Mouse (Mus musculus): ENCODE measurements at regions not wholly inside any gene's neighbourhood (a gene's known extent, or its start where the extent isn't known, plus 50 kb on each side); places are given as distances from the start of the nearest gene placed in this dataset.

DNA sequence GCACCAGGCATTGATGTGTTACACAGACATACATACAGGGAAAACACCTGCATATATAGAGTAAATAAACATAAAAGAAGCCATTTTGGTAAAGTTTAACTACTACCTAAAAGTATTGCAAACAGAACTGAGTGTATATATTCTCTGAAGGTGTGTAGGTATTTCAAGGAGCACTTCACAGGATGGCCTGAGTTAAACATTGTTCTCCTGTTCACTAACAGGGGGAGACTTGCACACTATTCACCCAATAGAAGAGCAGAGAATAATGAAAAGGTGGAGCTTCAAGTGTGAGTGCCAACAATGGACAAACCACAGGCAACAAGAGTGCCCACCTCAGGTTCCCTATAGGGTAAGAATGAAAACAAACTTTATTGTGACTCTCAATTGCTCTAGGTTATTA is 347.7 kb downstream of the Oca2 start:
- ATAC-seq (ENCODE audit: low FRiP score) (no peak), DNase-seq (ENCODE audit: low spot score) (no peak)
- no peaks in the 10 kb centered on the region; the same call in none of the 2 replicates for H3K4me1 ChIP-seq (replicated peaks; ENCODE audit: control insufficient read depth, insufficient read depth, low read length)
- no peak overlapping the region for H3K27ac ChIP-seq
- H3K9ac ChIP-seq, result no peak overlapping the region
- no peaks in the 10 kb centered on the region for H3K27me3 ChIP-seq (ENCODE audit: control insufficient read depth, insufficient read depth, low read length)
- no peaks in the 10 kb centered on the region for H3K36me3 ChIP-seq (replicated peaks; ENCODE audit: control insufficient read depth, insufficient read depth)
- no peak overlapping the region for H3K4me2 ChIP-seq (replicated peaks)
- no peak overlapping the region for H3K4me3 ChIP-seq (replicated peaks; ENCODE audit: low read length)
- no peaks in the 10 kb centered on the region for H3K9me3 ChIP-seq (ENCODE audit: control insufficient read depth, low read length)

GRCm38 (mm10) chr7:56590904-56591303 is 351.3 kb downstream of the Oca2 start:
- no peak overlapping the region for H3K9ac ChIP-seq
- no peaks in the 10 kb centered on the region for H3K9me3 ChIP-seq (ENCODE audit: control insufficient read depth, low read length)
- WGBS, result 14% methylated on average over 4 of the region's 4 CpGs
- peak; percentile 34 for DNase-seq (ENCODE audit: low spot score)
- H3K4me2 ChIP-seq (replicated peaks), result no peak overlapping the region
- peak; percentile 88 for ATAC-seq (ENCODE audit: low FRiP score)
- H3K4me1 ChIP-seq (replicated peaks; ENCODE audit: control insufficient read depth, insufficient read depth, low read length), result no peaks in the 10 kb centered on the region; the same call in none of the 2 replicates
- H3K27me3 ChIP-seq (ENCODE audit: control insufficient read depth, insufficient read depth, low read length), result no peaks in the 10 kb centered on the region
- H3K27ac ChIP-seq, result peak overlapping the region; percentile 49
- H3K36me3 ChIP-seq (replicated peaks; ENCODE audit: control insufficient read depth, insufficient read depth), result no peaks in the 10 kb centered on the region
- no peak overlapping the region for H3K4me3 ChIP-seq (replicated peaks; ENCODE audit: low read length)

DNA sequence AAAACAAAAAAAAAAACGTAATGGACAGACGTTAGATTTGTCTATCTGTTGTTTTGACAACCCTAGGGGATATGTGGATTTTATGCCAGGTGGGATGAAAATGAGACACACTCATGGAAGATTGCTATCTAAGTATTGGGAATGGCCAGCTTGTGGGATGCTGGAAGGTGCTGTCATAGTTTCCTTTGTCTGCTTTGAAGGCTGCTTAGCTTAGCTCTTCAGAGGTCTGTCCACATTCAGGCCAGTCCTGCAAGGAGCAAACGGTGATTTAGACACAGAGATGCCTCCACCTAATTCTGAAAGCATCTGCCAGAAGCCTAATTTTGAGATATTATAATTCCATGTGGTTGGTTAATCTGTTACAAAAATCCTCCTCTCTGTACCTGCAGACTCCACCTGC is 351.8 kb downstream of the Oca2 start:
- no peak overlapping the region for H3K4me2 ChIP-seq (replicated peaks)
- 63% methylated on average over 3 of the region's 3 CpGs for WGBS
- no peaks in the 10 kb centered on the region for H3K36me3 ChIP-seq (replicated peaks; ENCODE audit: control insufficient read depth, insufficient read depth)
- no peaks in the 10 kb centered on the region for H3K9me3 ChIP-seq (ENCODE audit: control insufficient read depth, low read length)
- no peaks in the 10 kb centered on the region; the same call in none of the 2 replicates for H3K4me1 ChIP-seq (replicated peaks; ENCODE audit: control insufficient read depth, insufficient read depth, low read length)
- no peak overlapping the region for H3K4me3 ChIP-seq (replicated peaks; ENCODE audit: low read length)
- no peak for ATAC-seq (ENCODE audit: low FRiP score)
- DNase-seq (ENCODE audit: low spot score), result no peak
- H3K27me3 ChIP-seq (ENCODE audit: control insufficient read depth, insufficient read depth, low read length), result no peaks in the 10 kb centered on the region
- peak overlapping the region; percentile 49 for H3K27ac ChIP-seq
- no peak overlapping the region for H3K9ac ChIP-seq

- H3K27ac ChIP-seq, result no peak overlapping the region
- H3K9ac ChIP-seq, result no peak overlapping the region
- H3K27me3 ChIP-seq (ENCODE audit: control insufficient read depth, insufficient read depth, low read length), result no peaks in the 10 kb centered on the region
- no peak overlapping the region for H3K4me2 ChIP-seq (replicated peaks)
- H3K4me1 ChIP-seq (replicated peaks; ENCODE audit: control insufficient read depth, insufficient read depth, low read length), result 0 out of 2 replicates have a peak, but pooled peaks cover 3% of the 10 kb centered on the region
- no peaks in the 10 kb centered on the region for H3K36me3 ChIP-seq (replicated peaks; ENCODE audit: control insufficient read depth, insufficient read depth)
- peak; percentile 28 for DNase-seq (ENCODE audit: low spot score)
- no peak for ATAC-seq (ENCODE audit: low FRiP score)
- no peaks in the 10 kb centered on the region for H3K9me3 ChIP-seq (ENCODE audit: control insufficient read depth, low read length)
- WGBS, result 40% methylated on average over 4 of the region's 4 CpGs
- no peak overlapping the region for H3K4me3 ChIP-seq (replicated peaks; ENCODE audit: low read length)
Observed at GRCm38 (mm10) chr7:56597952-56598595, 358.5 kb downstream of the Oca2 start.
